Mouse (Mus musculus) midbrain, embryonic 10.5 days (tissue): ENCODE measurements around the gene Erlec1. TPM values are rescaled to one million over a fixed set of nuclear protein-coding genes. Genes with fewer than 3 reads are reported as not detected.

ENCODE experiments used
- DNase-seq: peaks from one replicate; pipeline ENCODE4 v3.0.0-alpha.2; 2017; ENCODE audit warnings: low spot score
- H3K27ac ChIP-seq: fragments of 300-500 bp; sonication (generic); replicated peaks from 2 replicates; pipeline ENCODE4 v1.5.1; 2016; ENCODE audit warnings: mild to moderate bottlenecking
- H3K27me3 ChIP-seq: fragments of 300-500 bp; sonication (generic); 2 replicates; pipeline ENCODE4 v1.6.1; 2016; ENCODE audit warnings: low read depth, mild to moderate bottlenecking; ENCODE audit not compliant: poor library complexity, severe bottlenecking
- H3K36me3 ChIP-seq: fragments of 300-500 bp; sonication (generic); 2 replicates; pipeline ENCODE4 v1.6.1; 2016; ENCODE audit warnings: mild to moderate bottlenecking, moderate library complexity
- H3K4me1 ChIP-seq: fragments of 300-500 bp; sonication (generic); 2 replicates; pipeline ENCODE4 v1.6.1; 2016
- H3K4me3 ChIP-seq: fragments of 300-500 bp; sonication (generic); 2 replicates; pipeline ENCODE4 v1.5.1; 2016; ENCODE audit warnings: mild to moderate bottlenecking, moderate library complexity
- H3K9me3 ChIP-seq: fragments of 300-500 bp; sonication (generic); replicated peaks from 2 replicates; pipeline ENCODE4 v1.6.1; 2016; ENCODE audit warnings: mild to moderate bottlenecking
- WGBS: fragments of 180-500 bp; shearing (Covaris S2); methylation state at CpG from one replicate; pipeline ENCODE4 v1.1.7; 2016; 5-methylcytosine and 5-hydroxymethylcytosine counted together
- polyA plus RNA-seq: library from polyadenylated mRNA; unstranded; fragments of >200 nt; fragmentation: Nextera tagmentation; extraction: Ambion mirVana; gene quantifications from 2 replicates; pipeline ENCODE4 v1.2.1, GENCODE M21; 2016

Erlec1 gene
- 8.1 and 9.0 TPM in 2 replicates for polyA plus RNA-seq

GRCm38 (mm10) chr11:30954279-30954725 lies at the start of gene Erlec1:
Erlec1 (minus strand) TSS chr11:30954335.
- peak; percentile 89 for DNase-seq
- Histone ChIP-seq H3K27me3 (no peaks in the 10 kb centered on the region), H3K9me3 (peaks cover 25% of the 10 kb centered on the region), H3K27ac (peak within 1 kb of the TSS; percentile 94), H3K36me3 (peaks cover 52% of the 10 kb centered on the region), H3K4me1 (peaks cover 17% of the 10 kb centered on the region), H3K4me3 (peak within 1 kb of the TSS; percentile 85)
- WGBS, result under 1% methylated on average over 40 of the region's 40 CpGs

DNA sequence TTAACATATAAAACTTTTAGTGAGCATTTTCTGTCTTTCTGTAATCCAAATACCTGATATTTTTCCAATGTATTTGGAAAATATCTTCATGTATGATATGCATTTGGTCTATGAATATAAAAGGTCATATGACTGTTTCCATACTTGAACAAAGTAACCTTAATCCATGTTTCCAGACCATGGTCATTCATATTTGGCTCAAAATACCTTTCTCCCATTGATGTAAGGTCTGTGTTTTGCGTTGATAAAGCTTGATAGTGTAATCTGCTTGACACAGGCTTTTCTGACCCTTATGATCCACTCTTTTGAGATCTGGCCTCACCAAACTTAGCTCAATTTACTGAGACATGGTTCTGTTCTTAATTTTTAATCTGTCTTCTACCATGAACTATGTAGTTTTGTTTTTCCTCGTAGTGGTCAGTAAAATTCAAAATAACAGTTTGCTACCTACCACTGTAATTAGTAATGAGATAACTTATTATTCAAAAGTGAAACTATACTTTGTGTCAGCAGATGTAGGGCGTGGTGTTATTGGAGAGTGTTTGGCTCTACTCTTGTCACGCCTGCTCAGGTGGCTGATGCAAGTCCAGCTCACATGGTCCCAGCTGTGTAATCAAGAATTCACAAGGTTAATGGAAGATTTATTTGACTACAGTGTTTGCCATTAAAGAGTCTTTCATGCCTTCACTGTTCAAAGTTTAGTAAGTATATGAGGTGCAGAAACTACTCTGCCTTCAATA lies 47.2 kb upstream of the Erlec1 start:
- Histone ChIP-seq H3K4me1 (no peaks in the 10 kb centered on the region), H3K27ac (no peak overlapping the region), H3K36me3 (peaks cover 8% of the 10 kb centered on the region; the same call in 1 of the 2 replicates), H3K4me3 (no peak overlapping the region), H3K27me3 (no peaks in the 10 kb centered on the region), H3K9me3 (no peaks in the 10 kb centered on the region)
- DNase-seq, result no peak
- 90% methylated on average over 4 of the region's 4 CpGs for WGBS

DNA sequence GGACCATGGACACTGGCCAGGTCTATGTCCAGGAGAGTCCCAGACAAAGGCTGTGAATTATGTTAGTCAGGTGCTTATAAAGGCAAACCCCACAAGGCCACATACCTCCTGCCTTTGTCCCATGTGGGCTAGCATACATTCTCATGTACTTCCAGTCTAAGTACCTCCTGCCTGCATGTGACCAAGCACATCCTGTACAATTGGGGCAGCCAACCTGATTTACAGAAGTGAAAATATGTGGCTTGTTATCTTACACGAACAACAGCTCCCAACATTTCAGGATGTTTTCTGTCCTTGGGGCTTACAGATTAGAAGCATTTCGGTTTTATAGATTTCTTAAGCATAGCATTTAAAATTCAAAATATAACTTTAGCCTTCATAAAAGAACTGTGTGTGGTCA lies 45.9 kb upstream of the Erlec1 start:
- 91% methylated on average over 2 of the region's 2 CpGs for WGBS
- H3K27ac ChIP-seq, result no peak overlapping the region
- no peaks in the 10 kb centered on the region for H3K9me3 ChIP-seq
- H3K4me3 ChIP-seq, result no peak overlapping the region
- no peaks in the 10 kb centered on the region for H3K27me3 ChIP-seq
- no peaks in the 10 kb centered on the region; the same call in 1 of the 2 replicates for H3K36me3 ChIP-seq
- DNase-seq, result no peak
- H3K4me1 ChIP-seq, result no peaks in the 10 kb centered on the region

DNA sequence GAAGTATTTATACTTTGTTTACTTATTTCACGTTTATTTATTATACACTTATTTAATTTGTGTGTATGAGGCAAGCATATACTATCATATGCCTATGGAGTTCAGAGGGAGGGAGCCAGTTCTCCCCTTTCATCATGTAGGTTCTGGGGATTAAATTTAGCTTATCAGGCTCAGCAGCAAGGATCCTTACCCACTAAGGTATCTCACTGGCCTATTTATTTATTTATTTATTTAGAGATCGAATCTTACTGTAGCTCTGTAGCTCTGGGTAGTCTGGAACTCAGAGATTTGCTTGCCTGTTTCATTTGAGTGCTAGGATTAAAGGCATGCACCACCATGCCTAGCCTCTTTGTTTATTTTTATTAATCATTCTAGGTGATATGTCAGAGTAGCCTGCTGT lies 44.6 kb upstream of the Erlec1 start:
- H3K36me3 ChIP-seq, result no peaks in the 10 kb centered on the region; the same call in 1 of the 2 replicates
- no peak overlapping the region for H3K27ac ChIP-seq
- WGBS, result 78% methylated on average over 2 of the region's 2 CpGs
- no peaks in the 10 kb centered on the region for H3K9me3 ChIP-seq
- no peaks in the 10 kb centered on the region for H3K27me3 ChIP-seq
- DNase-seq, result no peak
- H3K4me1 ChIP-seq, result no peaks in the 10 kb centered on the region
- no peak overlapping the region for H3K4me3 ChIP-seq

- no peak for DNase-seq
- WGBS, result 92% methylated on average over 5 of the region's 5 CpGs
- H3K27ac ChIP-seq, result no peak overlapping the region
- H3K9me3 ChIP-seq, result no peaks in the 10 kb centered on the region
- no peak overlapping the region for H3K4me3 ChIP-seq
- no peaks in the 10 kb centered on the region for H3K27me3 ChIP-seq
- H3K36me3 ChIP-seq, result no peaks in the 10 kb centered on the region; the same call in 1 of the 2 replicates
- H3K4me1 ChIP-seq, result no peaks in the 10 kb centered on the region
Observed at GRCm38 (mm10) chr11:30998199-30998598, 44.1 kb upstream of the Erlec1 start.

DNA sequence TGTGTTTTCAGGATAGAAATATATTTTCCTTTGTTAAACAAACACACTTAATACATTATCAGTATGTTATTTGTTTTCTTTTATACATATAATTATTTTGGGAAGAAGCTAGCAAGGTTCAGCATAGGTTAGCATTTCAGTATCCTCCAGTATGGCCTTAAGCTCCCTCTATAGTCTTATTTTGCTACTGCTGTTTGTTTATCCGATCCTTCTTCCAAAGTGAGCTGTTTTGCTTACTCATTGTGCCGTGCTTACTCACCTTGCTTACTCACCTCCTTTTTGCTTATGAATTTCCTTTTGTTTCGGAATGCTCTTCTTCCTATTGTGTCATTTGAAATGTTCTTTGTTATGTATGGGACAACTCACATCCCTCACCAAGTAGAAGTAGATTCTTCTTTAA lies 42.5 kb upstream of the Erlec1 start:
- WGBS, result 86% methylated on average over 3 of the region's 3 CpGs
- Histone ChIP-seq H3K36me3 (no peaks in the 10 kb centered on the region; the same call in 1 of the 2 replicates), H3K27me3 (no peaks in the 10 kb centered on the region), H3K4me1 (no peaks in the 10 kb centered on the region), H3K9me3 (no peaks in the 10 kb centered on the region), H3K27ac (no peak overlapping the region), H3K4me3 (no peak overlapping the region)
- no peak for DNase-seq

GRCm38 (mm10) chr11:30986625-30987017 lies 32.5 kb upstream of the Erlec1 start:
- Histone ChIP-seq H3K36me3 (no peaks in the 10 kb centered on the region), H3K27ac (peak overlapping the region; percentile 86), H3K9me3 (no peaks in the 10 kb centered on the region), H3K4me1 (peaks cover 13% of the 10 kb centered on the region), H3K4me3 (peak overlapping the region; percentile 63), H3K27me3 (no peaks in the 10 kb centered on the region)
- 6% methylated on average over 2 of the region's 2 CpGs for WGBS
- DNase-seq, result no peak

DNA sequence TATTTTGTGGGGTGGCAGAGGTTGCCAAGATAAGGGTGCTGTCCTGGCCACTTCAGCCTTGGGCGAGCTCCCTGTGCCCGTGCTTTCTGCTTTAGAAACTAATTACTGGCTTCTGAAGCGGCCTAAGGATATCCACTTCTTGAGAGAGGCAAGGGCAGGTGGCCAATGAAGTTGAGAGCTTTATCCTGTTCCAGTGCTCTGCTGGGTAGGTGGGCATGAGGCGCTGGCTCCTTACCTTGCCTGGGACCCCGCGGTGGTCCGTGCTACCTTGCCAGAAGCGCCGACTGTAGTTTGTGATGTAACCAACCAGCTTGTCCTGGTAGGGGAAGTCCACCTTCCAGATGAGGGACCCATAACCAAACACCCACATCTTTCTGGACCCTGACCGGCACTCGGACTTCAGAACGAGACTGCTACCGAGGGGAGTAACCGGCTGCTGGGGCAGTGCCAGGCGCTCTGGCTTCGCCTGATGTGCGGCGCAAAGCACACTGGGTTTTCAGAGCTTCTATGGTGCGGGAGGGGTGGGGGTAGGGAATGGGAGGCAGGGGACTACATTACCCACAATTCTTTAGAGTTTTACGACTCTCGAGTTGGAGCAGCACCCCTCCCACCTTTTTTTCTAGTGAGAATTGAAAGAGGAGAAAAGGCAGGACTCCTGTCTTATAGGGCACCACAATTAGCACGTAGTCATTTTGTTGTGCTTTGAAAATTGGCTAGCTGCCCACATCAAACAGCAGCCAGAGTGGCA lies 31.9 kb upstream of the Erlec1 start, which contains the start of gene Chac2:
Chac2 (minus strand) TSS at position 474 of the 748 bp plus-strand sequence.
- Histone ChIP-seq H3K4me1 (peaks cover 13% of the 10 kb centered on the region), H3K36me3 (no peaks in the 10 kb centered on the region), H3K27ac (peak within 1 kb of the TSS; percentile 86), H3K27me3 (no peaks in the 10 kb centered on the region), H3K9me3 (no peaks in the 10 kb centered on the region), H3K4me3 (peak within 1 kb of the TSS; percentile 63)
- peak; percentile 79 for DNase-seq
- WGBS, result 2% methylated on average over 22 of the region's 22 CpGs

DNA sequence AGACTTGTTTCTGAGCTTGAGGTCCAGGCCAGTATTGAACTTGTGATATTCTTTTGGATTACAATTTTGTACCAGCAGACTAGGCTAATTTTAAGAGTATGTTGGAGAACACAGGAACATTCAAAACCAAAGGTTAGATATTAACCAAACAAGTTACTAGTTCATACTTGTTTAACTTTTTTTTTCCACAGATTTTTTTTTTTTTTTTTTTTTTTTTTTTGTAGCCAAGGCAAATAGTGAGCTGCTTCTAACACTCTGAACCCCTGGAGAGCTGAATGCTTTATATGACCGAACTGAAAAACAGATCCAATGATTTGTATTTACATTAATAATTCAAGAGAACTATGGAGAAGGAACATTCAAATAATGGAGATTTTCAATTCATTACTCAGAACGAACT lies 31.1 kb upstream of the Erlec1 start:
- peak overlapping the region; percentile 63; the same call in 1 of the 2 replicates for H3K4me3 ChIP-seq
- WGBS, result 51% methylated on average over 2 of the region's 2 CpGs
- peaks cover 13% of the 10 kb centered on the region for H3K4me1 ChIP-seq
- H3K36me3 ChIP-seq, result no peaks in the 10 kb centered on the region
- no peak for DNase-seq
- no peaks in the 10 kb centered on the region for H3K9me3 ChIP-seq
- H3K27ac ChIP-seq, result no peak overlapping the region
- H3K27me3 ChIP-seq, result no peaks in the 10 kb centered on the region

- peak overlapping the region; percentile 94 for H3K27ac ChIP-seq
- H3K4me1 ChIP-seq, result peaks cover 17% of the 10 kb centered on the region
- peaks cover 59% of the 10 kb centered on the region for H3K36me3 ChIP-seq
- peak; percentile 73 for DNase-seq
- H3K27me3 ChIP-seq, result no peaks in the 10 kb centered on the region
- H3K4me3 ChIP-seq, result peak overlapping the region; percentile 85
- H3K9me3 ChIP-seq, result peaks cover 18% of the 10 kb centered on the region
- 2% methylated on average over 28 of the region's 32 CpGs for WGBS
Observed at GRCm38 (mm10) chr11:30953469-30954154, 523 bp downstream of the Erlec1 start.

DNA sequence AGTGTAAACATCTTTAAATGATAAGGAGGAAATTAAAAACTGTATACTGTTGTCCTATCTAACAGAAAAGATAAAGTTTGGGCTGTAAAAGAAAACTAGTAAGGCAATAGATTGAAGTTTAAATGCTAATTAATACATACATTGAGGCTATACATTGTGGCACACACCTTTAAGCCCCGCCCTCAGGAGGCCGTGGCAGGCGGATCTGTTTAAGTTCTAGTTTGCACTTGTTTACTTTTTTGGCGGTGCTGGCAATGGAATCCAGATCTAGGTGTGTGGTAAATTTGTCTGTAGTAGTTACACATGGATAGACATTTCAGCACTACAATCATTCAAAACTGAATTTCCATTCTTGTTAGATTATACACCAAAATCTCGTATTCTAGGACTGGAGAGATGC lies 1.3 kb downstream of the Erlec1 start:
- WGBS, result 79% methylated on average over 5 of the region's 5 CpGs

DNA sequence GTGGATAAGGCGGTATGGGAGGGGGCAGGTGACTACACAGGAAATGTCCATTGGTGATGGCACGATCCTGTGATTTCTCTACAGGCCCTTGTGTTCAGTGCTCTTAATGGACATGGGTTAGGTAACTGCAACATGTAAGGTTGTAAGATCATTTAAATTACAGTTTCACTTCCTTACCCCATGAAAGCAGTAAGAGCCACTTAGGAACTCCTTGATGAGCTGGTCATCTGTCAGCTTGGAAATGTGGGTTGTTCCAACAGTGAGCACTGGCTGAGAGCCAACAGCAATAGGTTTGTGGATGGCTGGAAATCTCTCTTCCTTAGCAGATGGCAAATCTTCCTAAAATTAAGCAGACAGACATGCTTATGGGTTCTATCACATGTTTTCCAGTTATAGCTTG lies 10.6 kb downstream of the Erlec1 start:
- H3K36me3 ChIP-seq, result peaks cover 96% of the 10 kb centered on the region
- H3K9me3 ChIP-seq, result no peaks in the 10 kb centered on the region
- no peak overlapping the region for H3K4me3 ChIP-seq
- no peaks in the 10 kb centered on the region for H3K27me3 ChIP-seq
- H3K4me1 ChIP-seq, result no peaks in the 10 kb centered on the region
- H3K27ac ChIP-seq, result no peak overlapping the region
- DNase-seq, result no peak
- 92% methylated on average over 2 of the region's 2 CpGs for WGBS

More for the DNA sequence above, 1.3 kb downstream of the Erlec1 start:
- Histone ChIP-seq H3K27ac (no peak overlapping the region), H3K4me1 (peaks cover 17% of the 10 kb centered on the region), H3K27me3 (no peaks in the 10 kb centered on the region), H3K9me3 (peaks cover 16% of the 10 kb centered on the region), H3K4me3 (peak overlapping the region; percentile 85), H3K36me3 (peaks cover 66% of the 10 kb centered on the region)
- no peak for DNase-seq
